Mouse (Mus musculus) c-Kit-positive CD71-positive TER-119-positive erythroid progenitor cells, embryonic 14.5 days (primary cell): Measurements from ENCODE around the gene Agxt.

Experiments
- DNase-seq: peaks from one replicate; pipeline ENCODE4 v3.0.0-alpha.2; 2013; ENCODE audit warnings: low spot score

Gene Agxt

GRCm38 (mm10) chr1:93135036-93135526 lies at the start of gene Agxt:
Gene Agxt (plus strand): TSS chr1:93135240.
- no peak for DNase-seq

- DNase-seq: no peak
These were observed 42.5 kb upstream of the Agxt start for GRCm38 (mm10) chr1:93092582-93092981.

- no peak for DNase-seq
These were observed 36.1 kb upstream of the Agxt start for GRCm38 (mm10) chr1:93098956-93099355.

- DNase-seq: no peak
These were observed 34.8 kb upstream of the Agxt start for GRCm38 (mm10) chr1:93100243-93100575.

GRCm38 (mm10) chr1:93100576-93101491 lies 34.2 kb upstream of the Agxt start:
- no peak for DNase-seq

GRCm38 (mm10) chr1:93101571-93102061 lies 33.4 kb upstream of the Agxt start, which contains the start of gene Kif1a:
Gene Kif1a (minus strand): TSS chr1:93101951.
- DNase-seq: no peak

- no peak for DNase-seq
These were observed 32.3 kb upstream of the Agxt start for GRCm38 (mm10) chr1:93102700-93103099.

GRCm38 (mm10) chr1:93114713-93115463 lies 20.2 kb upstream of the Agxt start:
- DNase-seq: peak; percentile 31

- no peak for DNase-seq
These were observed 19.6 kb upstream of the Agxt start for GRCm38 (mm10) chr1:93115471-93115870.

GRCm38 (mm10) chr1:93118816-93119215 lies 16.2 kb upstream of the Agxt start:
- no peak for DNase-seq

- DNase-seq: no peak
These were observed 11.7 kb upstream of the Agxt start for GRCm38 (mm10) chr1:93123179-93123854.

GRCm38 (mm10) chr1:93124066-93124465 lies 11.0 kb upstream of the Agxt start:
- DNase-seq: no peak

- no peak for DNase-seq
These were observed 9.8 kb upstream of the Agxt start for GRCm38 (mm10) chr1:93125256-93125655.

GRCm38 (mm10) chr1:93128209-93128608 lies 6.8 kb upstream of the Agxt start:
- DNase-seq: no peak

- no peak for DNase-seq
These were observed 6.2 kb upstream of the Agxt start for GRCm38 (mm10) chr1:93128710-93129349.

- no peak for DNase-seq
These were observed 4.6 kb upstream of the Agxt start for GRCm38 (mm10) chr1:93130242-93130983.

- DNase-seq: no peak
These were observed 2.4 kb upstream of the Agxt start for GRCm38 (mm10) chr1:93132676-93133075.

- DNase-seq: no peak
These were observed 3.5 kb downstream of the Agxt start for GRCm38 (mm10) chr1:93138534-93138933.

GRCm38 (mm10) chr1:93139713-93140112 lies 4.7 kb downstream of the Agxt start:
- DNase-seq: no peak

- DNase-seq: no peak
These were observed 7.8 kb downstream of the Agxt start for GRCm38 (mm10) chr1:93142871-93143270.

GRCm38 (mm10) chr1:93144176-93144575 lies 9.1 kb downstream of the Agxt start:
- no peak for DNase-seq
